ENCODE assay signal across 37 mouse cellular contexts in the genomic region with DNA sequence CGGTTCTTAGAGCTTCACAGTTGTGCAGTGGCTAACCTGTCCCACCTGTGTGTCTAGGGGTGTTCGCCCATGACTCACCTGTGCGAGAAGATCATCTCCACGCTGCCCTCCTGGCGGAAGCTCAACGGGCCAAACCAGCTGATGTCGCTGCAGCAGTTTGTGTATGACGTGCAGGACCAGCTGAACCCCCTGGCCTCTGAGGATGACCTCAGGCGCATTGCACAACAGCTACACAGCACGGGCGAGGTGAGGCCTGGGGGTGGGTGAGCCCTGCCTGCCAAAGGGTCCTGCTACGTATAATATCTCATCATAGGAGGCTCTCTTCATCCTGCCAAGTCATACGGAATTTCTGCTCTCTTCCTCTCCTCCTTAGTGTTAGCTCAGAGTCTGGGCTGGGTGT. TPM values are rescaled to one million over a fixed set of nuclear protein-coding genes. Genes with fewer than 3 reads are reported as not detected.
"Had no signal": no experiment of that assay in that cellular context is flagged by ENCODE, and none has a peak within 500 bp of the region (broad histone marks: within the 10 kb centered on the region; RNA-seq: fewer than 3 reads in every experiment).

No protein-coding gene starts in this region.

- H3K9me3 ChIP-seq: heart, embryonic 15.5 days; hindbrain, embryonic 13.5 days; hindbrain, embryonic 15.5 days; limb, embryonic 10.5 days; limb, embryonic 12.5 days had no signal

- H3K27me3 ChIP-seq: heart, embryonic 13.5 days; heart, embryonic 15.5 days; hindbrain, embryonic 13.5 days; hindbrain, embryonic 15.5 days; limb, embryonic 12.5 days had no signal

- H3K27ac ChIP-seq: heart, embryonic 13.5 days; heart, embryonic 15.5 days; hindbrain, embryonic 13.5 days; hindbrain, embryonic 15.5 days; hindbrain, postnatal 0 days; layer of hippocampus, adult 2 months; left cerebral cortex, adult 2 months; limb, embryonic 10.5 days; limb, embryonic 12.5 days had no signal

- ATAC-seq: forebrain, postnatal 0 days; hindbrain, postnatal 0 days; intestine, embryonic 16.5 days had no signal

- H3K4me1 ChIP-seq: heart, embryonic 13.5 days; heart, embryonic 15.5 days; hindbrain, embryonic 13.5 days; hindbrain, embryonic 15.5 days; limb, embryonic 10.5 days; limb, embryonic 12.5 days had no signal

- H3K4me3 ChIP-seq: heart, embryonic 13.5 days; heart, embryonic 15.5 days; hindbrain, embryonic 13.5 days; hindbrain, embryonic 15.5 days; layer of hippocampus, adult 2 months; left cerebral cortex, adult 2 months; limb, embryonic 10.5 days; limb, embryonic 12.5 days had no signal

- H3K4me2 ChIP-seq: heart, embryonic 11.5 days; heart, embryonic 13.5 days; heart, embryonic 15.5 days; hindbrain, embryonic 13.5 days; hindbrain, embryonic 15.5 days; limb, embryonic 12.5 days had no signal

- DNase-seq: forebrain, postnatal 0 days; gastrocnemius, postnatal 14 days; gastrocnemius, postnatal 36 days; heart, adult 18-20 months; heart, postnatal 14 days; heart, postnatal 36 days; kidney, adult 11 months; kidney, adult 8-10 months; kidney, postnatal 10 days; kidney, postnatal 25 days; kidney, postnatal 4 days had no signal

- H3K9ac ChIP-seq: forebrain, postnatal 0 days; heart, embryonic 13.5 days; heart, embryonic 15.5 days; hindbrain, embryonic 13.5 days; hindbrain, embryonic 15.5 days; limb, embryonic 12.5 days had no signal

RNA-seq across cellular contexts. Expression of gene BC051665, which starts 28.9 kb away (rescaled TPM):
- total RNA-seq: forebrain, postnatal 0 days; gastrocnemius, adult 18-20 months; gastrocnemius, postnatal 14 days; gastrocnemius, postnatal 36 days; heart, adult 18-20 months; heart, adult 8-10 months; heart, postnatal 14 days; heart, postnatal 36 days; hematopoietic stem cell, adult 5-6 weeks; hindbrain, postnatal 0 days; layer of hippocampus, adult 2 months; layer of hippocampus, postnatal 10 days; layer of hippocampus, postnatal 25 days; left cerebral cortex, adult 2 months; left cerebral cortex, postnatal 14 days; left cerebral cortex, postnatal 36 days; liver, adult 2 months had no signal
- polyA plus RNA-seq: forebrain, postnatal 0 days; gonadal fat pad, adult 2 months; heart, embryonic 11.5 days; heart, embryonic 13.5 days; heart, embryonic 15.5 days; heart, postnatal 0 days; hindbrain, embryonic 11.5 days; hindbrain, embryonic 13.5 days; hindbrain, embryonic 15.5 days; hindbrain, postnatal 0 days; intestine, embryonic 14.5 days; intestine, embryonic 16.5 days; kidney, embryonic 14.5 days; kidney, embryonic 16.5 days; limb, embryonic 10.5 days; limb, embryonic 12.5 days; limb, embryonic 14.5 days; liver, adult 2 months had no signal

RNA-seq across cellular contexts. Expression of gene Ctsll3, which starts 45.4 kb away (rescaled TPM):
- total RNA-seq: forebrain, postnatal 0 days; gastrocnemius, adult 18-20 months; gastrocnemius, postnatal 14 days; gastrocnemius, postnatal 36 days; heart, adult 18-20 months; heart, adult 8-10 months; heart, postnatal 14 days; heart, postnatal 36 days; hematopoietic stem cell, adult 5-6 weeks; hindbrain, postnatal 0 days; layer of hippocampus, adult 2 months; layer of hippocampus, postnatal 10 days; layer of hippocampus, postnatal 25 days; left cerebral cortex, adult 2 months; left cerebral cortex, postnatal 14 days; left cerebral cortex, postnatal 36 days; liver, adult 2 months had no signal
- polyA plus RNA-seq: forebrain, postnatal 0 days; gonadal fat pad, adult 2 months; heart, embryonic 11.5 days; heart, embryonic 13.5 days; heart, embryonic 15.5 days; heart, postnatal 0 days; hindbrain, embryonic 11.5 days; hindbrain, embryonic 13.5 days; hindbrain, embryonic 15.5 days; hindbrain, postnatal 0 days; intestine, embryonic 14.5 days; intestine, embryonic 16.5 days; kidney, embryonic 14.5 days; kidney, embryonic 16.5 days; limb, embryonic 10.5 days; limb, embryonic 12.5 days; liver, adult 2 months had no signal
